Mouse (Mus musculus) heart, postnatal 0 days (tissue): ENCODE data around the gene Trappc6a.

Source experiments
- CTCF ChIP-seq: IDR thresholded peaks from 2 replicates; pipeline ENCODE4 v1.5.1; 2016; ENCODE audit warnings: antibody characterized with exemption, control low read depth, low read depth
- EP300 ChIP-seq: IDR thresholded peaks from 2 replicates; pipeline ENCODE4 v1.6.1; 2016; ENCODE audit warnings: antibody characterized with exemption, low read depth

DNA sequence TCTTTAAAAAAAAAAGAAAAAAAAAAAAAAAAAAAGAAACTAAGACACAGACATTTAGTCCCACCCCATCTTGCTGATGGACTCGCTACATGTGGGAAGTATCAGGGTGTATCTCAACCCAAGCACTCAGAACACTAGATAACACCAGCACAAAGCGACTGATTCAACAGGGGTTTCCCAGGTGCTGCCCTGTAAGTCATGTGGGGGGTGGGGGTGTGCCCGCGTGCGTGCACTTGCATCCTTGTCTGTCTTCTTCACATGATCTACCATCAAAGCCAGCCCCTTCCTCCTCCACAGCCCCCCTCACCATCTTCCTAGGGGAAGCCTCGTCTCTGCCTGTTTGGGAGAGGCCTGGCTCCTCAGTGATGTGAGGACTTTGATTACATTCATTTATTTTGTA lies 4.2 kb downstream of the Trappc6a start:
- TF ChIP-seq EP300 (no peak), CTCF (no peak)
